Mouse (Mus musculus): ENCODE measurements around the gene Zfp13. TPM values are rescaled to one million over a fixed set of nuclear protein-coding genes. Genes with fewer than 3 reads are reported as not detected.

Zfp13 gene
- total and polyA plus RNA-seq, 2 experiments from 2014 or later: 23.6 to 47.0 TPM

DNA sequence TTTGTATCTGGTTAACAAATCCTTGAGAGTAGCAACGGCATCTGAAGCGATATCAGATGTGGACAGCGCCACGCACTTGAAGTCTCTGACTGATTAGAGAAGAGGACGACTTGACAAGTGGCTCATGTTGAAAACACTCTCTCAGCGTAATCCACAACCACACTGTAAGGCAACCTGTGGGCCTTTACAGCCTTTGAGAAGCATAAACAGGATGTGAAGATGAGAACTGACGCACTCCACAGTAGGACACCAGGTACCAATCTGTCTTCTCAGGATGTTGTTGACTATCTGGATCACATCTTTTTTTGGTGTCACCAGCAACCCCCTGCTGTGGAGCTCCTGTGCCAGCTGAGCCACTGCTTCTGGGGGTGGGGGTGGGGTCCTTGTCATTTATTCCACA is 21.1 kb upstream of the Zfp13 start:
- Histone ChIP-seq H3K4me2 (ENCODE audit: low read depth) (no peak overlapping the region), H3K27me3 (ENCODE audit: insufficient read depth, low read length) (no peaks in the 10 kb centered on the region), H3K9me3 (ENCODE audit: low read length) (no peaks in the 10 kb centered on the region), H3K4me1 (ENCODE audit: insufficient read depth) (no peaks in the 10 kb centered on the region), H3K4me3 (ENCODE audit: low read depth, low read length) (no peak overlapping the region), H3K9ac (no peak overlapping the region), H3K36me3 (ENCODE audit: insufficient read depth) (no peaks in the 10 kb centered on the region), H3K27ac (ENCODE audit: low read depth, low read length) (no peak overlapping the region)
- WGBS: 88% methylated on average over 7 of the region's 7 CpGs
- ATAC-seq: no peak
- no peak for TF ChIP-seq CTCF (IDR thresholded peaks at IDR 0.05; ENCODE audit: low read depth)
- DNase-seq: no peak

DNA sequence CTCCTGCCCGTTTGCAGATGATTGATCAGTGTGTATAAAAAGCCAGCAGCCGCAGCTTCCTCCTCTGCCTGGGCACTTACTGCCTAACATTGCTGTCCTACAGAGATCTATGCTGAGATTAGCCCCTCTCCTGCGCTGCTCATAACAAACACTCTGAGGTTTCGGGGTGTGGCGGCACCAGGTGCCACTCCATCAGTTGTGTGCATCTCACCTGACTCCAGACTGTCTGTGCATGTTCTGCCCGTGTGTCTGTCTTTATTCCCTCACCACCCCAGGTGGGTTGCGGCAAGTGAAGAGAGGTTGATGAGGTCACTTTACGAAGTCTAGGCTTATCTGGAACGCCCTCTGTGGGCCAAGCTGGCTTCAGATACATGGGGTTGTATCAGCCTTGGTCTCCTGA is 17.8 kb upstream of the Zfp13 start:
- H3K9me3 ChIP-seq (ENCODE audit: low read length): no peaks in the 10 kb centered on the region
- WGBS: 72% methylated on average over 9 of the region's 9 CpGs
- ATAC-seq (no peak), DNase-seq (no peak)
- no peak overlapping the region for H3K4me3 ChIP-seq (ENCODE audit: low read depth, low read length)
- H3K36me3 ChIP-seq (ENCODE audit: insufficient read depth): no peaks in the 10 kb centered on the region
- no peak overlapping the region for H3K9ac ChIP-seq
- H3K4me1 ChIP-seq (ENCODE audit: insufficient read depth): no peaks in the 10 kb centered on the region
- H3K27ac ChIP-seq (ENCODE audit: low read depth, low read length): no peak overlapping the region
- TF ChIP-seq CTCF (IDR thresholded peaks at IDR 0.05; ENCODE audit: low read depth): no peak
- H3K4me2 ChIP-seq (ENCODE audit: low read depth): no peak overlapping the region
- no peaks in the 10 kb centered on the region for H3K27me3 ChIP-seq (ENCODE audit: insufficient read depth, low read length)

DNA sequence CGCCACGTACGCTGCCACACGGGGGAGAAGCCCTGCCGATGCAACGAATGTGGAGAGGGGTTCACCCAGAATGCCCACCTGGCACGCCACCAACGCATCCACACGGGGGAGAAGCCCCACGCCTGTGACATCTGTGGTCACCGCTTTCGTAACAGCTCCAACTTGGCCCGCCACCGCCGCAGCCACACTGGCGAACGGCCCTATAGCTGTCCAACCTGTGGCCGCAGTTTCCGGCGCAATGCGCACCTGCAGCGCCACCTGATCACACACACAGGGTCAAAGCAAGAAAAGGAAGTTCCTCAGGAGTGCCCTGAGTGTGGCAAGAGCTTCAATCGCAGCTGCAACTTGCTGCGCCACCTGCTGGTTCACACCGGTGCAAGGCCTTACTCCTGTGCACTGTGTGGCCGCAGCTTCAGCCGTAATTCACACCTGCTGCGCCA is 11.1 kb upstream of the Zfp13 start:
- peak; percentile 64 for TF ChIP-seq CTCF (IDR thresholded peaks at IDR 0.05; ENCODE audit: low read depth)
- WGBS: 88% methylated on average over 28 of the region's 28 CpGs
- H3K36me3 ChIP-seq (ENCODE audit: insufficient read depth): no peaks in the 10 kb centered on the region
- H3K4me1 ChIP-seq (ENCODE audit: insufficient read depth): no peaks in the 10 kb centered on the region
- no peaks in the 10 kb centered on the region for H3K9me3 ChIP-seq (ENCODE audit: low read length)
- H3K4me3 ChIP-seq (ENCODE audit: low read depth, low read length): no peak overlapping the region
- no peak overlapping the region for H3K9ac ChIP-seq
- DNase-seq: peak; percentile 9
- ATAC-seq: peak; percentile 42; the same call in 1 of the 2 replicates
- H3K4me2 ChIP-seq (ENCODE audit: low read depth): no peak overlapping the region
- H3K27ac ChIP-seq (ENCODE audit: low read depth, low read length): no peak overlapping the region
- H3K27me3 ChIP-seq (ENCODE audit: insufficient read depth, low read length): no peaks in the 10 kb centered on the region

DNA sequence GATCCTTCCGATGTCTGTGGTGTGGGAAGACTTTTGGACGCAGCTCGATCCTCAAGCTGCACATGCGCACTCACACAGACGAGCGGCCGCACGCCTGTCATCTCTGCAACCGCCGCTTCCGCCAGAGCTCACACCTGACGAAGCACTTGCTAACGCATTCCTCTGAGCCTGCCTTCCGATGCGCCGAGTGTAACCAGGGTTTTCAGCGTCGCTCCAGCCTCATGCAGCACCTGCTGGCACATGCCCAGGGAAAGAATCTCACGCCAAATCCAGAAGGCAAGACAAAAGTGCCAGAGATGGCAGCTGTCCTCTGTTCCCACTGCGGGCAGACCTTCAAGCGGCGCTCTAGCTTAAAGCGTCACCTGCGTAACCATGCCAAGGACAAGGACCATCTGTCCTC is 10.3 kb upstream of the Zfp13 start:
- TF ChIP-seq CTCF (IDR thresholded peaks at IDR 0.05; ENCODE audit: low read depth): no peak
- no peak overlapping the region for H3K4me2 ChIP-seq (ENCODE audit: low read depth)
- no peaks in the 10 kb centered on the region for H3K27me3 ChIP-seq (ENCODE audit: insufficient read depth, low read length)
- DNase-seq: no peak
- no peaks in the 10 kb centered on the region for H3K36me3 ChIP-seq (ENCODE audit: insufficient read depth)
- no peak for ATAC-seq
- H3K4me3 ChIP-seq (ENCODE audit: low read depth, low read length): no peak overlapping the region
- no peaks in the 10 kb centered on the region for H3K4me1 ChIP-seq (ENCODE audit: insufficient read depth)
- WGBS: 89% methylated on average over 24 of the region's 24 CpGs
- H3K9me3 ChIP-seq (ENCODE audit: low read length): no peaks in the 10 kb centered on the region
- no peak overlapping the region for H3K9ac ChIP-seq
- no peak overlapping the region for H3K27ac ChIP-seq (ENCODE audit: low read depth, low read length)

DNA sequence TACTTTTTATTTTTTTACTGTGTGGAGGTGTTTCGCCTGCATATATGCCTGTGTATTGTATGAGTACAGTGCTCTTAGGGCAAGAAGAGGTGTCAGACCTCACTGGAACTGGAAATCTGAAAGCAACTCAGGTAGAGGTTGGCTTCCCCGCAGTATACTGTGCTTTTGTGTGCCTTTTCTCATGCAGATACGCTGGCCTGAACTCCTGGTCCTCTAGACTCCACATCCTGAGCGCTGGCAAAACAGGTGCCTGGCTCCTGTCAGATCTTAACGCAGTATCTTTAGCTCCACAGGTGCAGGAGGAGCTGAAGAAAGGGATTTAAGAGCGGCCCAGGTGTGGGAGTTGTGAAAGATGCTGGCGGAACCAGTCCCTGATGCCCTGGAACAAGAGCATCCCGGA is 5.9 kb upstream of the Zfp13 start:
- no peak for TF ChIP-seq CTCF (IDR thresholded peaks at IDR 0.05; ENCODE audit: low read depth)
- Histone ChIP-seq H3K9ac (no peak overlapping the region), H3K36me3 (ENCODE audit: insufficient read depth) (no peaks in the 10 kb centered on the region), H3K27ac (ENCODE audit: low read depth, low read length) (no peak overlapping the region), H3K9me3 (ENCODE audit: low read length) (no peaks in the 10 kb centered on the region), H3K27me3 (ENCODE audit: insufficient read depth, low read length) (no peaks in the 10 kb centered on the region), H3K4me2 (ENCODE audit: low read depth) (no peak overlapping the region), H3K4me1 (ENCODE audit: insufficient read depth) (no peaks in the 10 kb centered on the region), H3K4me3 (ENCODE audit: low read depth, low read length) (no peak overlapping the region)
- ATAC-seq (no peak), DNase-seq (no peak)
- WGBS: 89% methylated on average over 8 of the region's 8 CpGs

DNA sequence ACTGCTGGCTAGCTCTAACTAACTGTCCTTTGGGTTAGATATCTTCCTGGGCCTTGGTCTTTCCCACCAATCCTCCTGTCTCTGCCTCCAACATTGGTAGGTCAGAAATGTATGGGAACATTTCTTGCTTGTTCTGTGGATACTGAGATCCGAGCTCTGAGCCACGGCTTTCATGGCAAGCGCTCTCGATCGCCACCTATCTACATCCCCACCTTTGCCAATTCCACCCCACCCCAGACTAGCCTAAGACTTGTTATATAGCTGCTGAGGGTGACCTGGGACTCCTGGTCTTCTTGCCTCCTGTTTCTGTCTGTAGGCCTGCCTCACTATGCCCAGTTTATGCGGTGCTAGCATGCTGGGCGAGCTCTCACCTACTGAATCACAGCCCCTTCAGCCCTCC is 5.1 kb upstream of the Zfp13 start:
- ATAC-seq (no peak), DNase-seq (no peak)
- Histone ChIP-seq H3K36me3 (ENCODE audit: insufficient read depth) (no peaks in the 10 kb centered on the region), H3K4me1 (ENCODE audit: insufficient read depth) (no peaks in the 10 kb centered on the region), H3K27ac (ENCODE audit: low read depth, low read length) (no peak overlapping the region), H3K27me3 (ENCODE audit: insufficient read depth, low read length) (no peaks in the 10 kb centered on the region), H3K4me2 (ENCODE audit: low read depth) (no peak overlapping the region), H3K4me3 (ENCODE audit: low read depth, low read length) (no peak overlapping the region), H3K9ac (no peak overlapping the region), H3K9me3 (ENCODE audit: low read length) (no peaks in the 10 kb centered on the region)
- WGBS: 74% methylated on average over 7 of the region's 7 CpGs
- no peak for TF ChIP-seq CTCF (IDR thresholded peaks at IDR 0.05; ENCODE audit: low read depth)

DNA sequence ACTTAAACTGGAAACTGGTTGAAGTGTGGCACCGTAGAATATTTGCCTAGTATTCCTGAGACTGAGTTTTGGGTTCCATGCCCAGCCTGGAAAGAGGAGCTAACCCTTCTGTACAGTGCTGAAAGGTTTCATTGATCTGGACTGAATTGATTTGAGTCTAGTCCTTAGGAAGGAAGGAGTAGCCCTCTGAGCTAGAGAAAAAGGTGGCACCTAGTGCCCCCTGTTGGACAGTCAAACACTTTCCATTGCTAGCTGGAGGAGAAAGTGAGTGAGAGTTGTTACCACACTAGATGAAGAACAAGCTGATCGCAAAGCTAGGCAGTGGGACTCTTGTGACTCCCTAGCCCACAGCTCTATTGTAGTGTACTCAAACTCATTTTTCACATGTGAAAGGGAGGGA is 4.3 kb upstream of the Zfp13 start:
- Histone ChIP-seq H3K4me3 (ENCODE audit: low read depth, low read length) (no peak overlapping the region), H3K27me3 (ENCODE audit: insufficient read depth, low read length) (no peaks in the 10 kb centered on the region), H3K36me3 (ENCODE audit: insufficient read depth) (no peaks in the 10 kb centered on the region), H3K27ac (ENCODE audit: low read depth, low read length) (no peak overlapping the region), H3K9me3 (ENCODE audit: low read length) (no peaks in the 10 kb centered on the region), H3K4me1 (ENCODE audit: insufficient read depth) (no peaks in the 10 kb centered on the region), H3K9ac (no peak overlapping the region), H3K4me2 (ENCODE audit: low read depth) (no peak overlapping the region)
- TF ChIP-seq CTCF (IDR thresholded peaks at IDR 0.05; ENCODE audit: low read depth): peak; percentile 56
- no peak; the same call in 1 of the 2 replicates for ATAC-seq
- DNase-seq: peak; percentile 35
- WGBS: 44% methylated on average over 2 of the region's 2 CpGs

DNA sequence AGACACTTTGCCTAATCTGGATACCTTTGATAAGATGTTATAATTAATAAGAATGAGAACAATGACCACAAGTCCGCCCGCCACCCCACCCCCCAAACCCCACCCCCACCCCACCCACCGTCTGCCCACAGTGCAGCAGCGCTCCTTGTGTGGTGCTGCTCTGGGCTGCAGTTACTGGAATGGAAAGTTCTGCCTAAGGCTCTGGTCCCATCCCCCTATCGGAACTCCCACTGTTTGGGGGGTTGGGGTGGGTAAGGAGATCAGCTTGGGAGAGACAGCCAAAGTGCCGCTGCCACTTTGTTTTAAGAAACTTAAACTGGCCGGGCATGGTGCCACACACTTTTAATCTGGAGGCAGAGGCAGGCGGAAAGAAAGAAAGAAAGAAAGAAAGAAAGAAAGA is 3.8 kb upstream of the Zfp13 start:
- WGBS: 10% methylated on average over 8 of the region's 8 CpGs
- no peaks in the 10 kb centered on the region for H3K27me3 ChIP-seq (ENCODE audit: insufficient read depth, low read length)

More for the DNA sequence above, 3.8 kb upstream of the Zfp13 start:
- TF ChIP-seq CTCF (IDR thresholded peaks at IDR 0.05; ENCODE audit: low read depth): no peak
- Histone ChIP-seq H3K9ac (no peak overlapping the region), H3K27ac (ENCODE audit: low read depth, low read length) (no peak overlapping the region), H3K4me2 (ENCODE audit: low read depth) (no peak overlapping the region), H3K4me3 (ENCODE audit: low read depth, low read length) (no peak overlapping the region), H3K4me1 (ENCODE audit: insufficient read depth) (no peaks in the 10 kb centered on the region), H3K36me3 (ENCODE audit: insufficient read depth) (no peaks in the 10 kb centered on the region), H3K9me3 (ENCODE audit: low read length) (no peaks in the 10 kb centered on the region)
- DNase-seq: no peak
- no peak for ATAC-seq

Measured in forebrain, postnatal 0 days (tissue).